Mouse (Mus musculus) heart, postnatal 0 days (tissue): ENCODE results near the gene Tgoln1. TPM values are rescaled to one million over a fixed set of nuclear protein-coding genes. Genes with fewer than 3 reads are reported as not detected.

Source experiments
- ATAC-seq: fragments of 200-750 bp; cut with Nextera tagmentation; 2 replicates; pipeline ENCODE4 v1.8.0; 2017; ENCODE audit warnings: low read depth, moderate number of reproducible peaks, moderate library complexity; ENCODE audit not compliant: insufficient read depth
- DNase-seq: peaks from one replicate; pipeline ENCODE4 v3.0.0-alpha.2; 2016; ENCODE audit warnings: low spot score
- H3K27ac ChIP-seq: fragments of 300-500 bp; sonication (generic); 2 replicates; pipeline ENCODE4 v1.5.1; 2014; ENCODE audit warnings: low read depth, mild to moderate bottlenecking
- H3K27me3 ChIP-seq: fragments of 300-500 bp; sonication (generic); 2 replicates; pipeline ENCODE4 v1.6.1; 2014; ENCODE audit warnings: low read length, mixed read lengths; ENCODE audit not compliant: control insufficient read depth, insufficient read depth
- H3K36me3 ChIP-seq: fragments of 300-500 bp; sonication (generic); replicated peaks from 2 replicates; pipeline ENCODE4 v1.6.1; 2014; ENCODE audit warnings: low read length, mixed read lengths; ENCODE audit not compliant: control insufficient read depth, insufficient read depth
- H3K4me1 ChIP-seq: fragments of 300-500 bp; sonication (generic); 2 replicates; pipeline ENCODE4 v1.6.1; 2014; ENCODE audit warnings: antibody characterized with exemption; ENCODE audit not compliant: control insufficient read depth, insufficient read depth
- H3K4me2 ChIP-seq: fragments of 300-500 bp; sonication (generic); 2 replicates; pipeline ENCODE4 v1.6.1; 2014; ENCODE audit warnings: low read depth, mild to moderate bottlenecking, low read length, moderate library complexity
- H3K4me3 ChIP-seq: fragments of 300-500 bp; sonication (generic); 2 replicates; pipeline ENCODE4 v1.5.1; 2014; ENCODE audit warnings: low read depth, low read length
- H3K9ac ChIP-seq: fragments of 300-500 bp; sonication (generic); replicated peaks from 2 replicates; pipeline ENCODE4 v1.6.1; 2014; ENCODE audit warnings: low read depth, low read length, mixed read lengths
- H3K9me3 ChIP-seq: fragments of 300-500 bp; sonication (generic); replicated peaks from 2 replicates; pipeline ENCODE4 v1.6.1; 2016; ENCODE audit warnings: low read length; ENCODE audit not compliant: control insufficient read depth
- CTCF ChIP-seq: IDR thresholded peaks from 2 replicates; pipeline ENCODE4 v1.5.1; 2016; ENCODE audit warnings: antibody characterized with exemption, control low read depth, low read depth
- EP300 ChIP-seq: IDR thresholded peaks from 2 replicates; pipeline ENCODE4 v1.6.1; 2016; ENCODE audit warnings: antibody characterized with exemption, low read depth
- WGBS: fragments of 180-500 bp; shearing (Covaris S2); extraction: QIAGEN DNeasy Blood & Tissue Kit; methylation state at CpG from one replicate; pipeline ENCODE4 v1.1.7; 2014; 5-methylcytosine and 5-hydroxymethylcytosine counted together
- polyA plus RNA-seq: library from polyadenylated mRNA; unstranded; fragments of >200 nt; fragmentation: Nextera tagmentation; extraction: Ambion mirVana; gene quantifications from 2 replicates; pipeline ENCODE4 v1.2.1, GENCODE M21; 2015
- total RNA-seq: library from RNA; depleted of rRNA; stranded (reverse); fragments of >200 nt; gene quantifications from 2 replicates; pipeline ENCODE4 v1.2.3, GENCODE M21; 2014; ENCODE audit warnings: low replicate concordance

Gene Tgoln1
- total and polyA plus RNA-seq, 2 experiments from 2014 or later = 16.4 to 21.3 TPM

DNA sequence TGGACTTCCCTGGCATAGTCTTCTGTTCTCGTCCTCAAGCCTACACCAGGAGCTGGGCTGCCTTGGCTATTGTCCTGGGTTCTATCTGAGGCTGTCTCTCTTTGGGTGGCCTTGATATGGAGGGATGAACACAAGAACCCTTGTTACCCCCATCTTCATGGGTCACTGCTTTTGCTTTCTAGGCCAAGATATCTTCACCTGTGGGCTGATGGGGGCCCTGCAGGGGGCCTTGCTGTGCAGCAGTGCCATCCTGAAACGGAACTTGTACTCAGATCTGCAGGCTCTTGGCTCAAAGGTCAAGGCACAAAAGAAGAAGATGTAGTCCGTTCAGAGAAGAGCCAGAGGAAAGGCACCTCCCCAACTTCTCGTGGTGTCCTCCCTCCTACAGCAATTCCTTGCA is 9.7 kb downstream of the Tgoln1 start:
- H3K4me2 ChIP-seq = no peak overlapping the region
- no peaks in the 10 kb centered on the region for H3K9me3 ChIP-seq
- H3K27ac ChIP-seq = no peak overlapping the region
- DNase-seq (no peak), ATAC-seq (no peak)
- WGBS = 87% methylated on average over 4 of the region's 4 CpGs
- TF ChIP-seq EP300 (no peak), CTCF (no peak)
- H3K4me1 ChIP-seq = no peaks in the 10 kb centered on the region
- H3K36me3 ChIP-seq = peaks cover 90% of the 10 kb centered on the region
- no peak overlapping the region for H3K9ac ChIP-seq
- H3K27me3 ChIP-seq = no peaks in the 10 kb centered on the region
- no peak overlapping the region for H3K4me3 ChIP-seq

DNA sequence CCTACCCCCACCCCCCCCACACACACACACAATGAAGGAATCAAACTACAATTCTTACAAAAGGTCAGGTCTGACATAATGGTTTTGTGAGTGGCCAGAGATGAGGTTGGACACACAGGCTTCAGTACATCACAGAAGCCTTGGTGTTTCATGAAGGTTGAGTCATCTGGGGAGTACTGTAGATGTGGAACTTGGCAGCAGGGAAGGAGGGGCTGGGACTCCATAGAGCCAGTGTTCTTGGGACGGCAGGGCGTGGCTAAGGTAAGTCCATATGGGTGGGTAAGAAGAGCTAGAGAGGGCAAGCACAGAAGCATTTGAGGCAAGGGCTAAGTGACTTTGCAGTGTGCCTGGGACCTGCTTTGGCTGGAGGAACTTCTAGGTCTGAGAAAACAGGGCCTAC is 12.7 kb downstream of the Tgoln1 start:
- ATAC-seq = no peak
- H3K36me3 ChIP-seq = peaks cover 61% of the 10 kb centered on the region

DNA sequence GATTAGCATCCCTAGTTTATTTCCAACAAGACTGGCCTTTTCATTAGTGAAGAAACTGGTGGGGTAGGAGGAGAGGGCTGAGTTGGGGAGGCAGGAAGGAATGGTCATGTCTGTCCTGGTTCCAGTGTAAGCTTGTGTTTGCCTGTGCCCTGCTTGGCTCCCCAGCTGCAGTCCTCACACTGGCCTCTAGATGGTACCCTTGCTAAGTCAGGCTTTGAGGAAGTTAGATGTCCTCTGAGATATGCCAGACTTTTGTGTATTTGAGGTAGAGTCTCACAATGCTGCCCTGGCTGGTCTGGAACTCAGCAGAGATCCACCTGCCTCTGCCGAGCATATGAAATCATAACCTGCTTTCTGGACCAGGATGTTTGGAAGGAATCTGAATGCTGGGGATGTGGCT is 15.1 kb downstream of the Tgoln1 start:
- Histone ChIP-seq H3K36me3 (peaks cover 42% of the 10 kb centered on the region), H3K4me3 (no peak overlapping the region), H3K4me2 (no peak overlapping the region), H3K9me3 (no peaks in the 10 kb centered on the region), H3K27me3 (no peaks in the 10 kb centered on the region), H3K9ac (no peak overlapping the region), H3K4me1 (peaks cover 17% of the 10 kb centered on the region), H3K27ac (no peak overlapping the region)
- ATAC-seq (no peak), DNase-seq (peak; percentile 55)
- 46% methylated on average over 1 of the region's 1 CpGs for WGBS
- TF ChIP-seq CTCF (peak; percentile 84), EP300 (no peak)

More for the DNA sequence above, 12.7 kb downstream of the Tgoln1 start:
- H3K4me2 ChIP-seq = no peak overlapping the region
- peaks cover 5% of the 10 kb centered on the region for H3K4me1 ChIP-seq
- TF ChIP-seq CTCF = no peak
- no peak for TF ChIP-seq EP300
- no peak for DNase-seq
- no peak overlapping the region for H3K27ac ChIP-seq
- no peak overlapping the region for H3K9ac ChIP-seq
- H3K4me3 ChIP-seq = no peak overlapping the region
- H3K9me3 ChIP-seq = no peaks in the 10 kb centered on the region
- WGBS = 86% methylated on average over 2 of the region's 2 CpGs
- no peaks in the 10 kb centered on the region for H3K27me3 ChIP-seq

DNA sequence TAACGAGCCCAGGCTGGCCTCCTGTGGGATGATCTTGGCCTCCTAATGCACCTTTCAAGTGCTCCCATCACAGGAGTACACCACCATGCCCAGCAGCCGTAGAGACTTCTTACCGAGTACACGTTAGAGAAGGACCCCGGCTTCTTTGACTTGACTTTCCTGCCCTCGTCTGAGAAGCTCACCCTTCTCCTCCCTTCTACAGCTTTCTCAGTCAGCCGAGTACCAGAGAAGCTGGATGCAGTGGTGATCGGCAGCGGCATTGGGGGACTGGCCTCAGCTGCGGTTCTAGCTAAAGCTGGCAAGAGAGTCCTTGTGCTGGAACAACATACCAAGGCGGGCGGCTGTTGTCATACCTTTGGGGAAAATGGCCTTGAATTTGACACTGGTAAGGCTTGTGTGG is 16.0 kb downstream of the Tgoln1 start:
- Histone ChIP-seq H3K27ac (no peak overlapping the region), H3K36me3 (peaks cover 32% of the 10 kb centered on the region), H3K4me1 (peaks cover 19% of the 10 kb centered on the region), H3K27me3 (no peaks in the 10 kb centered on the region), H3K9me3 (no peaks in the 10 kb centered on the region), H3K9ac (no peak overlapping the region), H3K4me2 (no peak overlapping the region), H3K4me3 (no peak overlapping the region)
- no peak for ATAC-seq
- TF ChIP-seq EP300 (no peak), CTCF (no peak)
- no peak for DNase-seq
- whole genome bisulfite sequencing = 86% methylated on average over 12 of the region's 12 CpGs

DNA sequence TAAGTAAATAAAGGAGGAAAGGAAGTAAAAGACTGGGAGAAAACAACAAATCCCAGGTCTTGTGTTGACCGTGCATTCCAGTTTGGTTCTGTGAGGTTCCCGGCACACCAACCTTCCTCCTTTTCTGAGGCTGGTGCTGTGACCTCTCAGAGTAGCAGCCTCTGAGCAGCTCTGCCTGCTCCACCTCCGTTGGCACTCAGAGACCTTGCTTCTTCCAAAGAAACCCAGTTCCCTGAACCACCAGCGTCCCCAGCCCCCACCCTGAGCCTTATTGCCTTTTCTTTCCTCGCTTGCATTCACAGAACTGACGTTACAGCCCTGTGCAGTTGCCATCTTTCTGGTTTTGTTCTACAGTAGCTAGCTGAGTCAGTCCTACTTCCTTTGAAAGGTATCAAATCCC is 16.6 kb downstream of the Tgoln1 start:
- H3K9me3 ChIP-seq = no peaks in the 10 kb centered on the region
- ATAC-seq (no peak), DNase-seq (no peak)
- H3K4me2 ChIP-seq = no peak overlapping the region
- TF ChIP-seq CTCF (no peak), EP300 (no peak)
- no peak overlapping the region for H3K9ac ChIP-seq
- H3K27ac ChIP-seq = no peak overlapping the region
- H3K4me3 ChIP-seq = no peak overlapping the region
- 75% methylated on average over 6 of the region's 6 CpGs for WGBS
- H3K27me3 ChIP-seq = no peaks in the 10 kb centered on the region
- H3K36me3 ChIP-seq = peaks cover 27% of the 10 kb centered on the region
- peaks cover 19% of the 10 kb centered on the region for H3K4me1 ChIP-seq

DNA sequence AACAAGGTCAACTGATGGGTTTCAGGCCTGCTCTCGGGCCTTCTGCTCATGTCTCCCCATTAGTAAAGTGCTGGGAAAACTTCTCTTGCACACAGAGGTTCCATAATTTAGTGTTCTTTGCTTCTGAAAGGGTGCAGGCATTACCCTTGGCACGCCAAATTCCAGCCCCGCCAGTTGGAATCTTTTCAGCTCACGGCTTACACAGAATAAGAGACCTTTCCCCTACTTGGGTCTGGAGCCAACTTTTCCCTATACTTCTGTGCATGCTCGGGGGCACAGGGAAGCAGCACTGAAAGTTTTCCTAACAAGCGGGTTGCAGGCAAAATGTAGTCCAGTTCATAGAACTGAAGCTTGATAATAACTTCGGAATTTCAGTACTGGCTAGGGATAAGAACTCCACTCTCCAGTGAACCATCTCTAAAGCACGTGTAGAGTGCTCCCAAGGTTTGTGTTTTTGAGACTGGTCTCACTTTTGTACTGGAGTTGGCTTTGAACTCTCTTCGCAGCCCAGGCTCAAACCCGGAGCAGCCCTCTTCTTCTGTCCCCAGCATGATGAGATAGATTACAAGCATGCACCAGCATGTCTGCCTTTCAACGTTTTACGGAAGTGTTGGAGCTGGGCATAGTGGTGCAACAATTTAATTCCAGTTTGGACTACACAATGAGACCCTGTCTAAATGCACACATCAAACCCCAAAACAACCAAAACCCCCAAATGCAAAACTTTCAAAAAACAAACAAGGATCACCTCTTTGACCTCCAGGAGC is 17.8 kb downstream of the Tgoln1 start:
- peak overlapping the region; percentile 62 for H3K4me3 ChIP-seq
- peak overlapping the region; percentile 77 for H3K4me2 ChIP-seq
- ATAC-seq (peak; percentile 72), DNase-seq (peak; percentile 61)
- no peaks in the 10 kb centered on the region for H3K27me3 ChIP-seq
- no peaks in the 10 kb centered on the region for H3K9me3 ChIP-seq
- WGBS = 26% methylated on average over 12 of the region's 12 CpGs
- H3K4me1 ChIP-seq = peaks cover 19% of the 10 kb centered on the region
- peak overlapping the region; percentile 96 for H3K27ac ChIP-seq
- peaks cover 19% of the 10 kb centered on the region for H3K36me3 ChIP-seq
- TF ChIP-seq EP300 (peak; percentile 17; the same call in 1 of the 2 replicates), CTCF (no peak)
- peak overlapping the region; percentile 63 for H3K9ac ChIP-seq
